Mouse (Mus musculus): ENCODE results near the gene Vamp8. TPM values are rescaled to one million over a fixed set of nuclear protein-coding genes. Genes with fewer than 3 reads are reported as not detected.

Vamp8 gene
- polyA plus RNA-seq, 2 experiments from 2014 or later = 382 to 404 TPM

GRCm38 (mm10) chr6:72348411-72348810, 42.1 kb downstream of the Vamp8 start:
- ATAC-seq = no peak

GRCm38 (mm10) chr6:72347166-72347941, 43.1 kb downstream of the Vamp8 start, which contains the start of gene 0610030E20Rik:
Gene 0610030E20Rik, plus strand, starts transcription at chr6:72347317.
- ATAC-seq = peak; percentile 55

DNA sequence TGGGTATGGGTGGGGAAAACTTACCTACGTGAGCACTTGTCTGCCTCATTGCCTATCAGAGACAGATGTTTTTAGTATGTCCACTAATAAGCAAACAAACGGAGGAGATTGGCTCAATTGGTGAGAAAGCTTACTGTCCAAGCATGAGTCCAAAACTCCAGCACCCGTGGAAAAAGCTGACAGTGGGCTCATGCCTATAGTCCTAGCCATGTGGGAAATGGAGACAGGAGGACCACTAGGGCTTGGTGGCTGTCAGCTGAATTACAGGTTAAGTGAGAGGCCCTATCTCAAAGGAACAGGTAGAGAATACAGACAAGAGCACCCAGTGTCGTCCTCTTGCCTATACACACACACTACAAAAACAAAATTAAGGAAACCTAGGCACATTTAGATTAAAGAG, 44.2 kb downstream of the Vamp8 start:
- no peak for ATAC-seq

DNA sequence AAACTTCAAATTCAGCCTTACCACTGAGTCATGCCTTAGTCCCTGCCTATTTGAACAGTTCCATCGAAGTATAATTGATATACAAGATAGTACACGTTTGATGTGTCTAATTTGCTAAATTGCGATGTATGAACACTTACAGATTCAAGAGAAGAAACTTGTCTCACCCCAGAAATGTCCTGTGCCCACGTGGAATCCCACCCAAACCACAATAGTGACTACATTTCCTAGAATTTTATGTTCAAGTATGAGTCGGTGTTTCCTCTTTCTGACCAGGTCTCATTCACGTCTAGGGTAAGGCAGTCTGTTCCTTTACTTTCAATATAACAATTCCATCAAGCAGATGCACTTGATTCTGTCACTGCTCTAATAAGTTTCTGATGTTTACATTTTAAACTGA, 44.9 kb downstream of the Vamp8 start:
- ATAC-seq = peak; percentile 0

DNA sequence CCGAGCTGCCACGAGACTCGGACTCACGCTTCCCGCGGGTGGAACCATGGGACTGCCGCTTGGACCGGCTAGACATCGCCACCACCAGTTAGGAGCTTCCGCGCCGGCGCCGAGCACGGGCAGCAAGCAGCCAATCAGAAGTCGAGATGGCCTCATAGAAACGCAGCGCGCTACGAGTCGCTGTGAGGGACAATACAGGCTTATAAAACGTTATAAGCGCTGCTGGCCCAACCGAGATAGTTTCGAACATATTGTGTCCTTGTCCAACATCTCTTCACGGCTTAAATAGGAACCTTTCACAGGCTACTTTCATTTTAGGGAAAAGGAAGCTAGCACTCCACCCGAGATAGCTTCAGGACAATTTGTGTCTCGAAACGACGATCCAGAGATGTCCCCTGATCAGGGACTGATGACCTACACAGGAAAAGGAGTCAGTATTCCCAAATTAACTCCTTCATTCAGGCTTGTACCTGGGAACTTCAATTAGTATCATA, 45.4 kb downstream of the Vamp8 start, which contains the start of gene Usp39:
Gene Usp39, minus strand, starts transcription at position 111 of the 494 bp plus-strand sequence.
- ATAC-seq = peak; percentile 73

DNA sequence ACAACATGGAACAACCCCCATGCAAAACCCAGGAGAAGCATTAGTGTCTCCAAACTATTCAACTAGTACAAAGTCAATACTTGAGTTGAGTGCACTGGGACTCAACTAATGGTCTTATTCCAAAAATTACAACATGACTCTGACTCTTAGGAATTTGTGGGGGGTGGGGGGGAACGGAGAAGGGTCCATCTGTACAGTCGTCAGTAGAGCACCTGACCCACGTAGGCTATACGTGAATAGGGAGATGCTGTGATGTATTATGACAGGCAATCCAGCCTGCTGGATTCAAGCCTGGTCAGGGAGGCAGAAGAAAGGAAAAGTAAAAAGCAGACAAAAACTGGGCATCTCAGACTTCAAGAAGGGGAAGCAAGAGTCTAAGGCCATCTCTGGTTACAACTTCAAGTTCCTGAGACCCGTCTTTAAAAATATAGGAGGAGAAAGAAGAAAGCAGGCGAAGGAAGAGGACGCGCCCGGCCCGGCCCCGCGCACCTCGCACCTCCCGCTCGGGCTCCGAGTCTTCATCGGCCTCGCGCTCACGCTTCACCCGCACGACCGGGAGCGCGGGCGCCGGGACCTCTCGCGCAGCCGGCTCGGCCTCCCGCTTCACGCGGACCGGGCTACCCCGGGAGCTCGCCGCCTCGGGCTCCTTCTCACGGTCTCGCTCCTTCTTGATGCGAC, 46.0 kb downstream of the Vamp8 start:
- peak; percentile 31 for ATAC-seq

GRCm38 (mm10) chr6:72340481-72340880, 50.0 kb downstream of the Vamp8 start:
- no peak for ATAC-seq

Other genes with a start within 250 kb of the Vamp8 start
- not detected for gene Atoh8, start 155.1 kb downstream of the Vamp8 start, polyA plus RNA-seq (2017; shearing (Covaris generic))
- gene Sftpb, start 86.1 kb downstream of the Vamp8 start, polyA plus RNA-seq (2017; shearing (Covaris generic)) = not detected
- 10 to 100 TPM; 21.3 to 26.5 TPM for gene Usp39, start 45.5 kb downstream of the Vamp8 start, polyA plus RNA-seq (2017; shearing (Covaris generic))
- 10 to 100 TPM; 18.1 to 20.8 TPM for gene 0610030E20Rik, start 43.4 kb downstream of the Vamp8 start, polyA plus RNA-seq (2017; shearing (Covaris generic))
- under 1 TPM in 1 of 2 experiments, not detected in 1; 0.45 TPM for gene Tmem150a, start 35.3 kb downstream of the Vamp8 start, polyA plus RNA-seq (2017; shearing (Covaris generic))
- 100 to 1,000 TPM; 110 TPM for gene Rnf181, start 23.7 kb downstream of the Vamp8 start, polyA plus RNA-seq (2017; shearing (Covaris generic))
- 10 to 100 TPM; 62.3 to 81.8 TPM for gene Vamp5, start 10.2 kb downstream of the Vamp8 start, polyA plus RNA-seq (2017; shearing (Covaris generic))
- gene Ggcx, start 23.6 kb upstream of the Vamp8 start, polyA plus RNA-seq (2017; shearing (Covaris generic)) = 1 to 10 TPM; 8.0 to 8.1 TPM
- 100 to 1,000 TPM; 194 to 225 TPM for gene Mat2a, start 48.9 kb upstream of the Vamp8 start, polyA plus RNA-seq (2017; shearing (Covaris generic))
- not detected for gene Sh2d6, start 131.0 kb upstream of the Vamp8 start, polyA plus RNA-seq (2017; shearing (Covaris generic))
- 100 to 1,000 TPM; 595 to 746 TPM for gene Capg, start 153.7 kb upstream of the Vamp8 start, polyA plus RNA-seq (2017; shearing (Covaris generic))
- 10 to 100 TPM; 15.3 to 19.5 TPM for gene Elmod3, start 207.7 kb upstream of the Vamp8 start, polyA plus RNA-seq (2017; shearing (Covaris generic))
- 1 to 10 TPM; 2.7 to 4.1 TPM for gene Retsat, start 207.8 kb upstream of the Vamp8 start, polyA plus RNA-seq (2017; shearing (Covaris generic))
- gene Tgoln1, start 226.3 kb upstream of the Vamp8 start, polyA plus RNA-seq (2017; shearing (Covaris generic)) = 10 to 100 TPM; 90.9 to 97.8 TPM